Mouse (Mus musculus) neural tube, embryonic 11.5 days (tissue): ENCODE measurements around the gene Cap1. TPM values are rescaled to one million over a fixed set of nuclear protein-coding genes. Genes with fewer than 3 reads are reported as not detected.
A peak's percentile ranks its signal among the peaks of the same experiment; 100 is the strongest.

Source experiments
- ATAC-seq: fragments of 200-750 bp; cut with Nextera tagmentation; 2 replicates; pipeline ENCODE4 v1.8.0; 2017; ENCODE audit warnings: moderate number of reproducible peaks, mild to moderate bottlenecking, moderate TSS enrichment, moderate library complexity; ENCODE audit not compliant: insufficient read depth, low FRiP score, low TSS enrichment
- DNase-seq: peaks from one replicate; pipeline ENCODE4 v3.0.0-alpha.2; 2015; ENCODE audit warnings: low spot score
- H3K27ac ChIP-seq: fragments of 300-500 bp; sonication (generic); 2 replicates; pipeline ENCODE4 v1.5.1; 2014; ENCODE audit warnings: low read depth, mild to moderate bottlenecking, low read length
- H3K27me3 ChIP-seq: fragments of 300-500 bp; sonication (generic); 2 replicates; pipeline ENCODE4 v1.6.1; 2014; ENCODE audit warnings: mild to moderate bottlenecking, low read length, mixed read lengths; ENCODE audit not compliant: control insufficient read depth, insufficient read depth
- H3K36me3 ChIP-seq: fragments of 300-500 bp; sonication (generic); 2 replicates; pipeline ENCODE4 v1.6.1; 2014; ENCODE audit warnings: mild to moderate bottlenecking, low read length, moderate library complexity, mixed read lengths; ENCODE audit not compliant: control insufficient read depth, insufficient read depth
- H3K4me1 ChIP-seq: fragments of 300-500 bp; sonication (generic); 2 replicates; pipeline ENCODE4 v1.6.1; 2014; ENCODE audit warnings: low read length, mixed read lengths; ENCODE audit not compliant: control insufficient read depth, insufficient read depth
- H3K4me2 ChIP-seq: fragments of 300-500 bp; sonication (generic); 2 replicates; pipeline ENCODE4 v1.6.1; 2014; ENCODE audit warnings: low read depth, mild to moderate bottlenecking, moderate library complexity
- H3K4me3 ChIP-seq: fragments of 300-500 bp; sonication (generic); 2 replicates; pipeline ENCODE4 v1.5.1; 2014; ENCODE audit warnings: low read depth, low read length
- H3K9ac ChIP-seq: fragments of 300-500 bp; sonication (generic); 2 replicates; pipeline ENCODE4 v1.6.1; 2014; ENCODE audit warnings: mild to moderate bottlenecking, low read length
- H3K9me3 ChIP-seq: fragments of 300-500 bp; sonication (generic); 2 replicates; pipeline ENCODE4 v1.6.1; 2016; ENCODE audit warnings: low read length; ENCODE audit not compliant: control insufficient read depth
- WGBS: fragments of 180-500 bp; shearing (Covaris S2); extraction: QIAGEN DNeasy Blood & Tissue Kit; methylation state at CpG from one replicate; pipeline ENCODE4 v1.1.7; 2014; 5-methylcytosine and 5-hydroxymethylcytosine counted together
- polyA plus RNA-seq: library from polyadenylated mRNA; unstranded; fragments of >200 nt; fragmentation: Nextera tagmentation; extraction: Ambion mirVana; gene quantifications from 2 replicates; pipeline ENCODE4 v1.2.1, GENCODE M21; 2014

Gene Cap1
- 69.4 and 73.6 TPM in 2 replicates for polyA plus RNA-seq

GRCm38 (mm10) chr4:122885768-122886578 lies at the start of gene Cap1:
TSS of gene Cap1 (minus strand) at chr4:122886056.
- peak within 1 kb of the TSS; percentile 99 for H3K27ac ChIP-seq
- under 1% methylated on average over 49 of the region's 49 CpGs for whole genome bisulfite sequencing

DNA sequence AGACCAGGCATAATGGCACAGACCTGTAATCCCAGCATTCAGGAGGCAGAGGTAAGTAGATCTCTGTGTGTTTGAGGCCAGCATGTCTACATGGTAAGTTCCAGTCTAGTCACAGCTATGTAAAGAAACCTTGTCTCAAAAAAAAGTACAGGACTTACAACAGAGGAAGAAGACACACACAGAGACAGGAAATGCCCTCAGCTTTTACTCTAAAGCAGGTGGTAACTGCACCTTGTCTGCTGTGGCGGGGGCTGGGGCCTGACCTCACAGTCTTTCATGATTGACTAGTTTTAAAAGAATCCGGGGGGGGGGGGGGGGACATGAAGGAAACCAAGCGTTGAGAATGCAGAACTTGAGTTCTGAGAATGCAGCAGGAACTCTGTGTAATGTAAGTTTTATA lies 48.0 kb upstream of the Cap1 start:
- no peak overlapping the region for H3K9ac ChIP-seq
- no peak overlapping the region for H3K4me3 ChIP-seq
- no peak for ATAC-seq
- H3K9me3 ChIP-seq: no peaks in the 10 kb centered on the region
- no peaks in the 10 kb centered on the region for H3K4me1 ChIP-seq
- no peak overlapping the region for H3K27ac ChIP-seq
- no peak for DNase-seq
- H3K4me2 ChIP-seq: no peak overlapping the region
- H3K27me3 ChIP-seq: no peaks in the 10 kb centered on the region
- 77% methylated on average over 3 of the region's 3 CpGs for WGBS
- H3K36me3 ChIP-seq: no peaks in the 10 kb centered on the region

More at GRCm38 (mm10) chr4:122885768-122886578, at the start of gene Cap1:
- Histone ChIP-seq H3K4me1 (peaks cover 7% of the 10 kb centered on the region; the same call in 1 of the 2 replicates), H3K9me3 (no peaks in the 10 kb centered on the region), H3K4me2 (peak within 1 kb of the TSS; percentile 91), H3K27me3 (no peaks in the 10 kb centered on the region), H3K9ac (peak within 1 kb of the TSS; percentile 82), H3K4me3 (peak within 1 kb of the TSS; percentile 77), H3K36me3 (no peaks in the 10 kb centered on the region)
- DNase-seq (peak; percentile 99), ATAC-seq (peak; percentile 96)

- H3K9me3 ChIP-seq: no peaks in the 10 kb centered on the region
- no peak for ATAC-seq
Measured at GRCm38 (mm10) chr4:122933051-122933591, 47.3 kb upstream of the Cap1 start.

DNA sequence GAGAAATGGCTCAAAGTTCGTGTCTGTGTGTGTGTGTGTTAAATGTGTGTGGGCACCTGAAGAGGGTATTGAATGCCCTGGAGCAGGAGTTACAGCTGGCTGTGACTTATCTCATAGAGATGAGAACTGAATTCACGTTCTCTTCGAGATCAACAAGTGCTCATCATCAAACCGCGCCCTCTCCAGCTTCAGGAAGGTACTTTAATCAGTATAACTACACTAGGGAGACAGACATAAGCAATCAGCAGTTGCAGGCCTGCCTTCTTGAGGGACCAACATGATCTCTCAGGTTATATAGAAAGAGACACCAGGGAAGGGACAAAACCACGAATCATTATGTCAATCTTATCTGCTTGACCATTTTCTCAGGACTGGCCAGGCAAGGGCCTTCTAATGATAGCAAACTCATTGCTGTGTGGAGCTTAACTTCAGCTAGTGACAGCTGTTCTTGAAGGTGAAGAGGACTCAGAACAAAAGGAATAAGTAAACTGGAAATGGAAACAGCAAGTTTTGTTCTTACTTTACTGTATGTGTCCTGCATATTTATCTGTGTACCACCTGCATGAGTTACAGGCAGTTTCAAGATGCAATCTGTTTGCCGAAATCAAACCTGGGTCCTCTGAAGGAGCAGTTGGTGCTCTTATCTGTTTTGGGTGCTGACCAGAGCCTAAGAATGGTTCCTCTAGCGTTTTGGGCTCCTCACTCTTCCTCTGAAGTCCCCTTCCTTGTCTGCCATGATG lies 46.6 kb upstream of the Cap1 start:
- Histone ChIP-seq H3K27ac (no peak overlapping the region), H3K36me3 (no peaks in the 10 kb centered on the region), H3K9me3 (no peaks in the 10 kb centered on the region), H3K9ac (no peak overlapping the region), H3K4me2 (no peak overlapping the region), H3K27me3 (no peaks in the 10 kb centered on the region), H3K4me1 (no peaks in the 10 kb centered on the region), H3K4me3 (no peak overlapping the region)
- 76% methylated on average over 8 of the region's 8 CpGs for WGBS
- ATAC-seq: no peak
- no peak for DNase-seq

More at GRCm38 (mm10) chr4:122933051-122933591, 47.3 kb upstream of the Cap1 start:
- H3K27ac ChIP-seq: no peak overlapping the region
- WGBS: 78% methylated on average over 3 of the region's 3 CpGs
- H3K4me2 ChIP-seq: no peak overlapping the region
- H3K36me3 ChIP-seq: no peaks in the 10 kb centered on the region
- H3K4me1 ChIP-seq: no peaks in the 10 kb centered on the region
- H3K27me3 ChIP-seq: no peaks in the 10 kb centered on the region
- H3K9ac ChIP-seq: no peak overlapping the region
- H3K4me3 ChIP-seq: no peak overlapping the region
- no peak for DNase-seq

DNA sequence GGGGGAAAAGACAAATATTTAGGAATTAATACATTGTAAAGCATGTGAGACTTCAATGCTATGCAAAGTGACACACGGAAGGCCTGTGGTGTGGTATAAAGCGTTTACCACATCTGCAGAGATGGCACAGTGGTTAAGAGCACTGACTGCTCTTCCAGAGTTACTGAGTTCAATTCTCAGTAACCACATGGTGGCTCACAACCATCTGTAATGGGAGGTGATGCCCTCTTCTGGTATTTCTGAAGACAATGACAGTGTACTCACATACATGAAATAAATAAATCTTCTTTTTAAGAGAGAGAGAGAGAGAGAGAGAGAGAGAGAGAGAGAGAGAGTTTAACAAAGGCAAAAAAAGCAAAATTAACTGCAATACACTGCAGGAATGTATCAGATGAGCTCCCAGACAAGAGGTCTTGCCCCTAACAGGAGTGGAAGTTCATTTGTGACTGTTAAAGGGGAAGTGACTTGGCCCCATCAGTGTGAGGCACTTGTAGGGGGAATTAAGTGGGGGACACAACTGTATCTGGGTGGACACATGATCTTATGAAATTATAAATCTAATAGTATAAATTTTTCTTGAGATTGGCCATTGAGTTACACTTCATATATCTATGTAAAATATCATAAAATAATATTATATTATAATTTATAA lies 45.2 kb upstream of the Cap1 start:
- H3K9ac ChIP-seq: no peak overlapping the region
- no peak for DNase-seq
- no peak overlapping the region for H3K4me2 ChIP-seq
- WGBS: 81% methylated on average over 2 of the region's 2 CpGs
- no peaks in the 10 kb centered on the region for H3K27me3 ChIP-seq
- H3K4me1 ChIP-seq: no peaks in the 10 kb centered on the region
- ATAC-seq: no peak
- H3K9me3 ChIP-seq: no peaks in the 10 kb centered on the region
- H3K36me3 ChIP-seq: no peaks in the 10 kb centered on the region
- no peak overlapping the region for H3K27ac ChIP-seq
- H3K4me3 ChIP-seq: no peak overlapping the region

GRCm38 (mm10) chr4:122923392-122924344 lies 37.8 kb upstream of the Cap1 start:
- no peak overlapping the region for H3K27ac ChIP-seq
- no peak for DNase-seq

DNA sequence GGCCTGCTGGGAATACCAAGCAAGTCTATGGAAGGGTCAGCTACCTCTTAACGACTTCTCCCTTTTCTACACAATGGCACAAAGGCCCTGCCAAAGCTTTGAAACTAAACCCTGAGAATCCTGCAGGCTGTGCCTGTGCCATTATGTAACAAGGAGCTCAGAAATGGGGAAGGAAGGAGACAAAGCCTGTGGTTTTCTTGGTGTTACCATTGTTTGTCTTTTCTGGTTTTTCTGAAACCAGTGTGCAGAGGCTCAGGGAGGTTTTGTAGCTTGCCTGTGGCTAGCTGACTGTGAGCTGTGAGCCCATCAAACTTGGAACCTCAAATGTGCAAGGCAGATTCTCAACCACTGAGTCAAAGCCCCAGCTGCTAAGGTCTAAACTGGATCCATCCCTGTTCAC lies 37.0 kb upstream of the Cap1 start:
- Histone ChIP-seq H3K9me3 (no peaks in the 10 kb centered on the region), H3K27me3 (no peaks in the 10 kb centered on the region), H3K27ac (no peak overlapping the region), H3K36me3 (no peaks in the 10 kb centered on the region), H3K4me3 (no peak overlapping the region), H3K9ac (no peak overlapping the region), H3K4me1 (no peaks in the 10 kb centered on the region), H3K4me2 (no peak overlapping the region)
- ATAC-seq (no peak), DNase-seq (no peak)
- WGBS: 19% methylated on average over 1 of the region's 1 CpGs

More at GRCm38 (mm10) chr4:122923392-122924344, 37.8 kb upstream of the Cap1 start:
- Histone ChIP-seq H3K36me3 (no peaks in the 10 kb centered on the region), H3K9me3 (no peaks in the 10 kb centered on the region), H3K4me3 (no peak overlapping the region), H3K27me3 (no peaks in the 10 kb centered on the region), H3K4me2 (no peak overlapping the region), H3K9ac (no peak overlapping the region), H3K4me1 (no peaks in the 10 kb centered on the region)
- no peak for ATAC-seq
- 82% methylated on average over 15 of the region's 15 CpGs for WGBS

- WGBS: 83% methylated on average over 4 of the region's 4 CpGs
- no peak for DNase-seq
- no peaks in the 10 kb centered on the region for H3K27me3 ChIP-seq
- no peaks in the 10 kb centered on the region for H3K9me3 ChIP-seq
- H3K9ac ChIP-seq: no peak overlapping the region
- H3K36me3 ChIP-seq: no peaks in the 10 kb centered on the region
- H3K4me2 ChIP-seq: no peak overlapping the region
- H3K4me3 ChIP-seq: no peak overlapping the region
- no peak overlapping the region for H3K27ac ChIP-seq
- no peak for ATAC-seq
- no peaks in the 10 kb centered on the region for H3K4me1 ChIP-seq
Measured at GRCm38 (mm10) chr4:122915985-122916384, 30.1 kb upstream of the Cap1 start.
